Comparison of ENCODE assay signal across 18 mouse cellular contexts in genomic region chr8:124143871-124144618, GRCm38 (mm10).
DNase-seq lines count a peak whose midpoint lies in the region; ATAC-seq lines count a peak whose summit lies in the region.
"Had no signal": no experiment of that assay in that cellular context is flagged by ENCODE, and none has a peak within 500 bp of the region (broad histone marks: within the 10 kb centered on the region; RNA-seq: fewer than 3 reads in every experiment).

No protein-coding gene starts in this region.

- no peak for DNase-seq in hindbrain, embryonic 11.5 days (ENCODE audit: low spot score)
- peak; percentile 55 for DNase-seq in ES-CJ7 (ENCODE audit: low read depth, low spot score)
- peak; percentile 59 for DNase-seq in ZHBTc4 (ENCODE audit: low read depth, low spot score)
- no peak for DNase-seq in adrenal gland, postnatal 4 days (ENCODE audit: low spot score in 2 of 2)
- no peak for DNase-seq in adrenal gland, postnatal 25 days
- DNase-seq: cerebellum, adult 11 months; cerebellum, postnatal 25 days; heart, postnatal 36 days; kidney, adult 11 months; kidney, postnatal 10 days had no signal

- no peaks in the 10 kb centered on the region for H3K36me3 ChIP-seq in hindbrain, embryonic 15.5 days
- H3K36me3 ChIP-seq in hindbrain, embryonic 11.5 days (ENCODE audit: control insufficient read depth, insufficient read depth, low read length), result no peaks in the 10 kb centered on the region
- no peaks in the 10 kb centered on the region for H3K36me3 ChIP-seq in forebrain, embryonic 16.5 days (ENCODE audit: control insufficient read depth, insufficient read depth)
- H3K36me3 ChIP-seq in intestine, embryonic 15.5 days, result no peaks in the 10 kb centered on the region
- H3K36me3 ChIP-seq: heart, embryonic 12.5 days; limb, embryonic 13.5 days; neural tube, embryonic 12.5 days had no signal

- no peak overlapping the region for H3K4me3 ChIP-seq in hindbrain, embryonic 15.5 days
- H3K4me3 ChIP-seq in hindbrain, embryonic 11.5 days (ENCODE audit: low read depth, low read length), result no peak overlapping the region
- no peak overlapping the region for H3K4me3 ChIP-seq in forebrain, embryonic 16.5 days (replicated peaks; ENCODE audit: low read length)
- no peak overlapping the region for H3K4me3 ChIP-seq in intestine, embryonic 15.5 days (replicated peaks)
- H3K4me3 ChIP-seq: heart, embryonic 12.5 days; limb, embryonic 13.5 days; neural tube, embryonic 12.5 days had no signal

- 66% methylated on average over 16 of the region's 16 CpGs for WGBS in hindbrain, embryonic 15.5 days
- 90% methylated on average over 16 of the region's 16 CpGs for WGBS in hindbrain, embryonic 11.5 days
- 31% methylated on average over 16 of the region's 16 CpGs for WGBS in forebrain, embryonic 16.5 days
- 90% methylated on average over 16 of the region's 16 CpGs for WGBS in intestine, embryonic 15.5 days

- peaks cover 39% of the 10 kb centered on the region for H3K4me1 ChIP-seq in hindbrain, embryonic 15.5 days (replicated peaks)
- 0 out of 2 replicates have a peak, but pooled peaks cover 4% of the 10 kb centered on the region for H3K4me1 ChIP-seq in hindbrain, embryonic 11.5 days (replicated peaks; ENCODE audit: control insufficient read depth, insufficient read depth, low read length)
- peaks cover 36% of the 10 kb centered on the region for H3K4me1 ChIP-seq in forebrain, embryonic 16.5 days (replicated peaks; ENCODE audit: control insufficient read depth, insufficient read depth, low read length)
- H3K4me1 ChIP-seq in intestine, embryonic 15.5 days (replicated peaks), result no peaks in the 10 kb centered on the region

- H3K27ac ChIP-seq in hindbrain, embryonic 15.5 days (replicated peaks), result 0 out of 2 replicates have a peak overlapping the region, but pooled peaks have one; percentile 14
- H3K27ac ChIP-seq in hindbrain, embryonic 11.5 days (ENCODE audit: low read depth, low read length), result no peak overlapping the region
- H3K27ac ChIP-seq in forebrain, embryonic 16.5 days (ENCODE audit: low read length), result no peak overlapping the region
- no peak overlapping the region for H3K27ac ChIP-seq in intestine, embryonic 15.5 days
- H3K27ac ChIP-seq: limb, embryonic 13.5 days; liver, embryonic 14.5 days; neural tube, embryonic 12.5 days had no signal

- no peaks in the 10 kb centered on the region for H3K9me3 ChIP-seq in hindbrain, embryonic 15.5 days
- no peaks in the 10 kb centered on the region for H3K9me3 ChIP-seq in hindbrain, embryonic 11.5 days (ENCODE audit: control insufficient read depth, low read length)
- H3K9me3 ChIP-seq in forebrain, embryonic 16.5 days (ENCODE audit: control insufficient read depth, low read length), result no peaks in the 10 kb centered on the region
- H3K9me3 ChIP-seq in intestine, embryonic 15.5 days, result no peaks in the 10 kb centered on the region
- H3K9me3 ChIP-seq: heart, embryonic 12.5 days; limb, embryonic 13.5 days; neural tube, embryonic 12.5 days had no signal

- no peak overlapping the region for H3K9ac ChIP-seq in hindbrain, embryonic 15.5 days
- H3K9ac ChIP-seq in hindbrain, embryonic 11.5 days (ENCODE audit: low read depth, low read length), result no peak overlapping the region
- H3K9ac ChIP-seq in forebrain, embryonic 16.5 days (replicated peaks; ENCODE audit: low read depth, low read length), result no peak overlapping the region
- no peak overlapping the region for H3K9ac ChIP-seq in intestine, embryonic 15.5 days
- H3K9ac ChIP-seq: heart, embryonic 12.5 days; limb, embryonic 13.5 days; liver, embryonic 14.5 days; neural tube, embryonic 12.5 days had no signal

- no peaks in the 10 kb centered on the region for H3K27me3 ChIP-seq in hindbrain, embryonic 15.5 days
- H3K27me3 ChIP-seq in hindbrain, embryonic 11.5 days (ENCODE audit: control insufficient read depth, insufficient read depth, low read length), result no peaks in the 10 kb centered on the region
- no peaks in the 10 kb centered on the region for H3K27me3 ChIP-seq in forebrain, embryonic 16.5 days (replicated peaks; ENCODE audit: control insufficient read depth, insufficient read depth, low read length)
- no peaks in the 10 kb centered on the region for H3K27me3 ChIP-seq in intestine, embryonic 15.5 days (replicated peaks)
- H3K27me3 ChIP-seq: heart, embryonic 12.5 days; limb, embryonic 13.5 days; neural tube, embryonic 12.5 days had no signal

- no peak for ATAC-seq in hindbrain, embryonic 15.5 days (ENCODE audit: low FRiP score, low read depth)
- ATAC-seq in hindbrain, embryonic 11.5 days (ENCODE audit: low FRiP score), result no peak
- no peak for ATAC-seq in forebrain, embryonic 16.5 days
- no peak for ATAC-seq in intestine, embryonic 15.5 days
- ATAC-seq: lung, postnatal 0 days had no signal

- H3K4me2 ChIP-seq in hindbrain, embryonic 15.5 days, result no peak overlapping the region
- H3K4me2 ChIP-seq in hindbrain, embryonic 11.5 days (replicated peaks; ENCODE audit: low read depth, low read length), result no peak overlapping the region
- H3K4me2 ChIP-seq in forebrain, embryonic 16.5 days (ENCODE audit: low read length), result peak overlapping the region; percentile 27; the same call in 1 of the 2 replicates
- H3K4me2 ChIP-seq in intestine, embryonic 15.5 days (replicated peaks), result no peak overlapping the region
- H3K4me2 ChIP-seq: heart, embryonic 12.5 days; limb, embryonic 13.5 days; neural tube, embryonic 12.5 days had no signal

Comparison
In these comparisons a context has a peak if more than half of its experiments do, and no peak if none do; other contexts are left out.
1. DNase-seq: peak in ES-CJ7 (single experiment) and ZHBTc4 (single experiment); none in hindbrain, embryonic 11.5 days (single experiment), adrenal gland, postnatal 4 days (0 of 2) and adrenal gland, postnatal 25 days (single experiment).